Mouse (Mus musculus) right cerebral cortex, postnatal 14 days (tissue): ENCODE results near the gene Tex21.
"Not testable (repeated sequence)": the region's sequence is repeated elsewhere in the genome, so short reads cannot be mapped to it uniquely, and the experiment has no call there.

Experiments
- DNase-seq: peaks from one replicate; pipeline ENCODE4 v3.0.0; 2022

The Tex21 gene

DNA sequence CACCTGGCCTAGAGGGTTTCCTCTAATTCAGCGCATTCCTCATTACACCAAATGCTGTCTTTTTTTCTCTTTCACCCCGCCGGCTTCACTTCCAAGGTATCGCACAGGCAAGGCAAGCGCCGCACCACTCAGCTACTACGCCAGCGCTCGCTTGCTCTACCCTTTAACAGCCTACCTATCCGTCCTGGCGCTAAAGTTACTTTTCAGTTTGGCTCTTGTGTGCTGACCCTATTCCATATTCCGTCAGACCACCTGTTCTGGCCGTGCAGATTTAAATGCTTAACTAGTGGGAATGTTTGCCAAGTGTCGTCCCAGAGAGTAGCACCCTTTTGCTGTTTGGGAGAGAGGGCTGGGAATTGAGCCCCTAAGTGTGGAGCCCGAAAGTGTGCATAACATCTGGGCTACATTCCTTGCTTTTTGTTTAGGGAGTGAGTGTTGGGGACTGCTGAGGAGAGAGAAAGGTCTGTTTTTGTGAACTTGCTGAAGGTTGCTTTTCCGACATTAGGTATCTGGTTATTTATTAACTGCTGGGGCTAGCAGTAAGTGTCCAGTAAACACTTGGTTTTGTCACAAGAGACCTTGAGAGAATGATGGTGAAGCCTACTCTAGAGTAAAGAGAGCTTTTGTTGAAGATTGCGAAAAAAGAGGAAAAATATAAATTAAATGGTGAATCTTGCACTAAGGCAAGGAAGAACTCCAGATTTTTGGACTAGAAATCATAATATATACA is 9.7 kb upstream of the Tex21 start:
- DNase-seq, result no peak

DNA sequence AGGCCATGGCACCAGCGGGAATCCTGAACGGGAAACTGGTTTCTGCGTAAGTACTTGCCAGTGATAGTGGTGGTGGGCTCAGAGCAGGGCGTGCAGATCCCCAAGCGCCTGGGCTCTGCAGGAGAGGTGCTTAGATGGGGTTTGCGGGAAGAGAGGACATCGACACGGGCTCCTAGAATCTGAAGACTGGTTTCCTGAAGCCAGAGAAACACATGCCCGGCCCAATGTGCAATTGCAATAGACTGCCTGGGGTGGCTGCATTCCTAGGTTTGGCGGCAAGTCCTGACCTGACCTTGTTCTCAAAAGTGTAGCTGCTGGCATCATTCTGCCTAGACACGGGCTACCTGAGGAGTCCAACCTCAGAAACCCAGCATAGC is 8.9 kb upstream of the Tex21 start:
- DNase-seq, result no peak

DNA sequence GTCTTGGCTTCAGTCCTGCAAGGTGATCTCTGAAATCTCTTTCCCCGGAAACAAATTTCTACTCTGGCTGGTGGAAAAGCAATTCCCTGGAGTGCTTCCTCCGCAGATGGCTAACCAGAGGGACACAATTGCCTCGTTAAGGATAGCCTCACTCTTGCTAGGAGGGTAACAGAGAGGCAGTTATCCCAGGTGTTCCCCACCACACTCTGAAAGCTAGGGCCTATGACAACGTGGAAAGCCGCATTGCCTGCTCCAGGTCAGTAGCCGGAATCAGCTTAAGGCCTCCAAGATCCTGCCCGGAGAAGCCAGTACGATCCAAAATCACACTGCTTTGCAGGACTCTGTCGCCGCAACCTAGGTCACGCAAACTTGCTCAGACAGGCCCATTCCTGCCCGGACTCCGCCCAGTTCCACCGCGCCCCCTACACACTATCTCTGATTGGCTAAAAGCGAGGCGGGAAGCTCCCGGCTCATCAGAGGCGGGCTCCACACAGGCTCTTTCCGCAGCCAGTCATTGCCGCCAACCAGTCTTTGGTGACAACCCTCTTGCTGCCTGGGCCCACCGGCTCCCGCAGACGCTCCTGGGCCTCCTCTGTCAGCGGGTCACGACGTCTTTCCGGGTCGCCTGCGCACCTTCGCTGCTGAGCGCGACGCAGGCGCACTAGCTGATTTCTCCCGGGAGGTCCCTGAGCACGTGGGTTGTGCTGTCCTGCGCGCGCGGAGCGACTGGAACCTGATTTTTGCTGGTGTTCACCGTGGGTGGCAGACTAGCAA is 8.4 kb upstream of the Tex21 start, which contains the start of gene Mthfd1:
Gene Mthfd1 (plus strand): TSS at position 574 of the 774 bp plus-strand sequence.
- peak; percentile 94 for DNase-seq

DNA sequence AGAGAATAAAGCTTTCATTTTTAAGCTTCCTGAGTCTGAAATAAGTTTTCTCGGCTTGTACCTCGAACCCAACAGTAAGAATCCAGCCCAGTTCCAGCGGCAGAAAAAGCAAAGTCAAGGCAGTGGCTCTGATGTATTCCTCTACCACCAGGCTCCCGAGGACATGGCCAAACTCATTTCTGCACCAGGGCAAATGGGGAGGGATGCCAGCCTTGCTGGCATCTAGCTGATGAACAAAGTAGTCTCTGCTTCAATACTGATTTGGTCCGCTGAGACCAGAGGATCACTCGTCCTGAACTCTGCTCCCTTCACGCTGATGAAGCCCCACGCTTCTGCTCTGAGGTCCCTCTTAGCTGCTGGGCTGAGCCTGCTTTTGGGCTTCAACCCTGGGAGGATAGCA is 7.4 kb upstream of the Tex21 start:
- no peak for DNase-seq

DNA sequence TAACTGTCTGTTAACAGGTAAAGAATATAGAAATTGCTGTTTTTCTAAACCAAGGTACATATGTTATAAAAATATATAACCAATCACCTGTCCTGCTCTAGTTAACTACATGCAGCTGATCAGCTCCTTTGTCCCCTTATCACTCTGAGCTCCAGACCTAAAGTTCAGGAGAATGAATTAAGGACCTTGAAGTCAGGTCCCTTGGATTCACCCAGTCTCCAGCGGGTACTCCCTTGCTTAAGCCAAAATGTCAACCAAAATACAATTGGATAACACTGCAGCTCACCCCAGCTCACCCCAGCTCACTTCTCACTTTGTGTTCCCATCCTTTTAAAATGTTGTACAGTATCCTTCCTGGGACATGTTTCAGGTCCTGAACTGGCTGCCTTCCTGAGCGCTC is 7.0 kb upstream of the Tex21 start:
- DNase-seq, result no peak

DNA sequence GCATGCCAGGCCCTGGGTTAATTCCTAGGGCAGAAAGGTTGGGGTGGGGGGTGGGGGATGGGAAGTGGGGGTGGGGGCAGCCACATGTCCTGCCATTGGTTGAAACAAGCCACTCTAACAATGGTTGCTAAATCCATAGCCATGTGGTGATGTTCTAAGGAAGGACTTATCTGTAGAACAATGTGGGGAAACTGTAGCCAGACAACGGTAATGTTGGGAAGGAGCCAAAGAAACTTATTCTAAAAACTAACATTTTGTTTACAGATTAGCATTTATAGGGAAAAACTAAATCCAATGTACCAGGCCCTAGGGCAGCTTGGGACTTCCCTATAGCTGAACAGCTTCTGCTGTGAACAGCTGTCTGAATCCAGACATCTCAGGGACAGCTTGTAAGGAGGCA is 6.5 kb upstream of the Tex21 start:
- DNase-seq, result no peak

DNA sequence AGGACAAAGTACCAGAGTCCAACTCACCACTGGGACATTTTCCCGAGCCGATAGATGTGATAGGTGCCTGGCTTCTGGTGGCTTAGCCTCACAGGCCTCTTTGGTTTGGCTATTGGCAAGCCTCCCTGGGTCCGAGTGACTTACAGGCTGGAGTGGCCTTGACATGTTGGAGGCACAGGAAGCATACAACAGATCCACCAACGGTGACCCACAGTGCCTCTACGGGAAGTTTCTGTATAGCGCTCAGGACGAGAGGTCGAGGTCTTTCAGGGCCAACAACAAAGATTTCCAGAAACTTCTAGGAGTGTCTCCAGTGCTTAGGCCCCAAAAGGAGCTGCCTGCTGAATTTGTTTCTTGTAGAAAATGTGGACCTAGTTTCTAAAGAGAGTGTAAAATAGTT is 1.6 kb downstream of the Tex21 start:
- no peak for DNase-seq

DNA sequence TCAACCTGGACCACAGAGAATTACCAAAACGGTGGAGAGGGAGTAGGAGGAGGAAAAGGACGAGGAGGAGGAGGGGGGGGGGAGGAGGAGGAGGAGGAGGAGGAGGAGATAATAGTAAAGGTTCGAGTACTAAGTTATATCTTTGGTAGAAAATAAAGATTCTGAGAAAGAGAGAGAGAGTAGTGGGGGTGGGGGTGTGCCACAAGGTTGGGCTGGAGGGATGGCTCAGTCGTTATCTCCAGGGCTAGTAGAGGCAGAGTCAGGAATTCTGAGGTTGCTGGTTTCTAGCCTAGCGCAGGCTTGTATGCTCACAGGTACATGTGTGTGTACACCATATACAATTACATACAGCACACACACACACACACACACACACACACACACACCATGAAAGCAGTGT is 4.7 kb downstream of the Tex21 start:
- DNase-seq, result no peak

DNA sequence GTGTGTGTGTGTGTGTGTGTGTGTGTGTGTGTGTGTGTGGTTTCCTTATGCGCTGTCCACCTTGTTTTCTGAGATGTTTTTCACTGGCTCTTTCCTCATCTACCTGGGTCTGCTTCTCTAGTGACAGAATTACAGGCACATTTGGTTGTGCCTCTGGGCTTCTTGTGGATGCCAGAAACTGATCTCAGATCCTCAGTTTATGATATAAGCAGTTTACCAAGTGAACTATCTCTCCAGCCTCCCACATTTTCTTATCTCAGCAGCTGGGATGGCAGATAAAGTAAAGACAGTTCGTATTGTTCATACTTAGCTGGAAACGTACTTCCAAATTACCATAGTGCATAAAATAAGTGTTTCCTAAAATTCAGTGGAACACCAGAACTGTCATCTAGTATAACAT is 5.5 kb downstream of the Tex21 start:
- DNase-seq, result no peak

DNA sequence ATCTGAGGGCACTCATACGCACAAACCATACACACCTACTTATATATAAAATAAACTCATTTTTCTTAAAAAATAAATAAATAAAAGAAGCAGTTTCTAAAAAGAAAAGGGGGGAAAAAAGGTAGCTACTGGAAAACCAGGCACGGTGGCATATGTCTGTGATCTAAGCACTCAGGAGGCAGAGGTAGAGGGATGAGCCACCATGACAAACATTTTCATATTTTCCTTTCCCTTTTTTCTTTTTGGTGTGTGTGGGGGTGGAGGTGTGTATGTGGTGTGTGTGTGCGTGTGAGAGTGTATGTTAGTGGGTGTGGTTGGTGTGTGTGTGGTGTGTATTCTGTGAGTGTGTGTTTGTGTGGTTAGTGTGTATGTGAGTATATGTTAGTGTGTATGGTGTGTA is 5.9 kb downstream of the Tex21 start:
- DNase-seq, result no peak

DNA sequence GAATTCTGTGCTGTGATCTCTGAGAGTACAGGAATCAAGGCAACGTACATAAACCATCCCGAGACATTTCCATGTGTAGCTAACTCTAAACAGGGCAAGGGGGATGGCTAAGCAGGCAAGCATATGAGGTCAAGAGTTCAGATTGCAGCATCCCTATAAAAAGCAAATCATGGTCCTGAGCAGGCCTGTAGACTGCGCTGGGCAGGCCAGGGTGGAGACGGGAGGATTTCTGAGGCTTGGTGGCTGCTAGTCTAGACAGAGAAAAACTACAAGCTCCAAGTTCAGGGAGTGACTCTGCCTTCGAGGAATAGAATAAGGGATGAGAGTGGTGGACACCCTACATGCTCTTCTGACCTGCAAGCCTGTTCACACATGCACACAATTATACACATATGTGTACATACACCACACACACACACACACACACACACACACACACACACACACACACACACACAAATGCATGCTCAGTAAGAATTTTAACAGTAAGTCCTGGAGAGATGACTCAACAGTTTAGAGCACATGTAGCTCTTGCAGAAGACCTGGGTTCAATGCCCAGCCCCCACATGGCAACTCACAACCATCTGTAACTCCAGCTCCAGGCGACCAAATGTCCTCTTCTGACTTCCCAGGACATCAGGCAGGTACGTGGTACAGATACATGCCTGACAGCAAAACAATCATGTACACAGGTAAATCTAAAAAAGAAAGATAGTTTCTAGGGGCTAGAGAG is 6.5 kb downstream of the Tex21 start:
- DNase-seq, result no peak

DNA sequence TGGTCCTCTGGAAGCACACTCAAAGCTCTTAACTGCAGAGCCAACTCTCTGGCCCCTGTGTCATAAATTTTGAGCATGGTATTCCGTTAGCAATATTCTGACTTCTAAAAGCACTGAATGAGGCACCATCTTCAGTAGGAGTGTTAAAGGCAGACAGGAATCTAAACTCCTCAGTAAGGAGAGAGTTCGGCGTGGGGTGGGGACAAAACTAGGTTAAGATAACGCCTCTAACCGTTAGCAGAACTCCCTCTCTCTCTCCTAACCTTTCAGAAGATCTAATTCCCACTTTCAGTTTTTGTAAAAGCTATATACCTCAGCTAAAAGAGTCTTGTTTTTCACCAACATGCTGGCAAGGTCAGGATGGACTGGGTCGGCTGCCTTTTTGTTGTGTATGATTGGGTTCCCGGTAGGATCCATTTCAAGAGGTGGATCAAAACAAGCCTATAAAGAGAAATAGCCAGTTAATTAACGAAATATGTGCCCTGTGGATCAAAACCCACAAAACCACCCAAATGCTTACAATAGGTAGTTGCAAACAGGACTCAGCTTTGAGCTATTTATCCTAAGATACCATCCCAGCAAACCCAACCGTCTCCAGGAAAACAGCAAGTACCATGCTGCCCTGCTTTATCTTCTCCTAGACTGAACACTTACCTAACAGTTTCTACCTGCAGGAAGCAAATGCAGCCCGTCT is 7.3 kb downstream of the Tex21 start:
- no peak for DNase-seq

DNA sequence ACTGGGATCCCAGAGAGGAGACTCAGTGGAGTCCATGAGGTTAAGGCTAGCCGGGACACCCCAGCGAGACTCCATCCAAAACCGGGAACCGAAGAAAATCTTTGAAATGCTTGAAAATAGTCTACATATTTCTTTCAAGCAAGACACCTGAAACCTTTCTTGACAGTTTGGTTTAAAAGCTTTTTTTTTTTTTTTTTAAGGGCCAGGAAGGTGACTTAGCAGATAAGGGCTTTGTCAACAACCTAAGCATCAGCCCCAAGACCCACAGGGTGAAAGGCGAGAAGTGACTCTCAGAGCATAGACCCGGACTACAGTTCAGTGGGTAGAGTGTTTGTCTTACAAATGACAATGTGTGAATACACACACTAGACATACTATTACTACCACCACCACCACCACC is 11.3 kb downstream of the Tex21 start:
- no peak for DNase-seq

DNA sequence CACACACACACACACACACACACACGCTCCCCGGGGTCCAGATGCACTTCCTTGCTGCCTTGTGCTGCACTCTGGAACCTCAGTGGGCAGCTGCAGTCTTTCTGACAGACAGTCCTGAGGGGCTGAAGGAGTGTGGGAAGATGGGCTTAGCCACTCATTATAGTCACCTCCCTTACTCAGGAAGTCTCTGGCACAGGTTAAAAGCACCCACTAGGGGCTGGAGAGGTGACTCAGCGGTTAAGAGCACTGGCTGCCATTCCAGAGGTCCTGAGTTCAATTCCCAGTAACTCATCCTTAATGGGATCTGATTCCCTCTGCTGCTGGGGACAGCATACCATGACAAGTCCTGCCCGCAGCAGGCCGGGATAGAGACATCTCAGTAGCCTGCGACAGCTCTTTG is 15.9 kb downstream of the Tex21 start:
- DNase-seq, result no peak

DNA sequence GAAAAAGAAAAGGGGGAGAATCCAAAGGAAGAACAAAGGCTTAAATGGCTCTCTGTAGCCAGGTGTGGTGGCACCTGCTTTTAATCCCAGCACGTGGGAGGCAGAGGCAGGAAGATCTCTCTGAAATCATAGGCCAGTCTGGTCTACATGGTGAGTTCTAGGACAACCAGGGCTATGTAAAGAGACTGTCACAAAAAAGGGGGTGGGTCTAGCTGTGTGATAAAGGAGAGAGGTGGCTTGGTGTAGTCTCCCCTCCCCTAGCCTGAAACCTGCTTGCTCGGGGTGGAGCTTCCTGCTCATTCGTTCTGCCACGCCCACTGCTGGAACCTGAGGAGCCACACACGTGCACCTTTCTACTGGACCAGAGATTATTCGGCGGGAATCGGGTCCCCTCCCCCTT is 24.4 kb downstream of the Tex21 start:
- DNase-seq, result not testable (repeated sequence)

DNA sequence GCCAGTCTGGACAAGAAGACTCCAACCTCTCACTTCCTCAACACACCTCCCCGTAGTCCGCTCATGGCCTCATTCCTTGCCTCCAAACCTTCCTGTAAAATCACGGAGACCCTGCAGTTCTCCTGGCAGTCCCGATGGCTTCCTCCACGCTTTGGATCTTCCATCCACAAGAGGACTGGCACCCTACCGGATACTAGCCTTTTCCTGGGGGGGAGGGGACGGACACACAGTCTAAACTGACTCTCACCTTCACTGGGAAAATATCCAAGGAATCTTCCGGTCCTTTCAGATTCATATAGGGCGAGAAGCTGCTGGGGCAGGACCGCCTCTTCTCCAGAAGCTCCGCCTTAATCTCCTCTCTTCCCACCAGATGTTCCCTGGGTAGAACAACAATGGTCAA is 29.8 kb downstream of the Tex21 start:
- no peak for DNase-seq

DNA sequence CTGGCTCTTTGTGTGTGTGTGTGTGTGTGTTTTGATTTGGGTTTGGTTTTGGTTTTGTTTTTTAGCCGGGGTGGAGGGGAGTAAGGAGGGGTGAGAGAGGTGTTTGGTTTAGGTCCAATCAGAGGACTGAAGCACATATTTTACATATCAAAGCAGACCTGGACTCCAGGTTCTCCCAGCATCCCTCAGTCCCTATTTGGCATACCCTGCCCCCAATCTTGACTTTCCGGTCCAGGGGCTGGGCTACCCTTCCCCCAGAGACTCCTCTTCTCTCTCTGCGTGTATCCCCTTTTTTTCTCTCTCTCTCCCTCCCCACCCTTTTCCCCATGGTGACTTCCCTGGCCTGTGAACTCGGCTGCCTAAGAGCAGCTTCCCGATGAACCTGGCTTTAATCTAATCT is 31.4 kb downstream of the Tex21 start:
- no peak for DNase-seq

DNA sequence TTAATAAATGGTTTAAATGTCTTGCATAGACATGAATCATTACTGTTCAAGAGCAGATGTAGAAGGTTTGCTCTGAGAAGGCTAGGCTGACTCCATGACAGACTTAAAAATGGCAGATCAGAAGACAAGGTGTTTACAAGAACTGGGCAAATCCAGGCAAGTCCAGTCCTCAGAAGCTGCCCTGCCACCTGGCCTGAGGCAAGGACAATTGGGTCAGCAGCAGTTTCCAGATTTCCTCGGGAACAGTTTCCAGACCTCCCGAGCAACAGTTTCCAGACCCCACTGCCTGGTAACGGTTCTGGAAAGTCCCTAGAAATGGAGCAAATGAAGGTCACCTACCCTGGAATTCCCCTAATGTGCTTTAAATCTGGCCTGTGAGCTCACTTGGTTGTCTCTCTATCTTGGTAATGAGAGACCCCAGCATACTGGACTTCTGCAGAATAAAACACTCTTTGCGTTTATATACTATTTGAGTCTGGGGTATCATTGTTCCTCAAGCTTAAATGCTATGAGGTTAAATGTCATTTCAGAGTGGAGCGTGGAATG is 37.0 kb downstream of the Tex21 start:
- DNase-seq, result no peak

DNA sequence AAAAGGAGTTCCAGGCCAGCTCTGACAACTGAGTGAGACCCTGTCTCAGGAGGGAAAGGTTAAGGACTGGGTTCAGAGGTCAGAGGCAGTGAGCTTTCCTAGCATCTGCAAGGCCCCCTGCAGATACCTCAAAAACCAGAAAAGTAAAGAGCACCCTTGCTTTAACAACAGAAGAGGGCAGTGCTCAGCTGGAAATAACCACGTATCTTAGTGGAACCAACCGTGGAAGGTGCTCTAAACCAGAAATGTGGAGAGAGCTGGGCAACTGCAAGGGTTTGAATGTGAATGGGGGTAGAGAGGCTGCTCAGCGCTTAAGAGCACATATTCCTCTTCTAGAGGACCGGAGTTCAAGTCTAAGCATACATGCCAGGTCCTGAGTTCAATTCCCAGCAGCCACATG is 46.2 kb downstream of the Tex21 start:
- no peak for DNase-seq

DNA sequence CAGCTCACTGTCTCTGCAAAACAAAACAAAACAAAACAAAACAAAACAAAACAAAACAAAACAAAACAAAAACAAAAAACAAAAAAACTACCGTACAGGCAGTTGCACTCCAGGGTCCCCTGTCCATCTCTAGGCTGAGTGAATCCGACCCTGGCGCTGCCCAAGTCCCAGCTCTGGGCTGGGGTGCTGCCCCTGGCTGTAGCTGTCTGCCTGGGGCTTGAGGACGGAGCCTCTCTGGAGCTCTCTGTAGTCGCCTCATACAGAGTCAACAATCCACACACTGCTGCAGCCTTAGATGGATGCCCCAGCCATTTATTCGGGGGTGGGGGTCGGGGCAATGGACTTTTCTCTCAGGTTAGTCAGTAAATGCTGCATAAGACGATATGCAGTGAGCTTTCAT is 49.5 kb downstream of the Tex21 start:
- DNase-seq, result no peak

DNA sequence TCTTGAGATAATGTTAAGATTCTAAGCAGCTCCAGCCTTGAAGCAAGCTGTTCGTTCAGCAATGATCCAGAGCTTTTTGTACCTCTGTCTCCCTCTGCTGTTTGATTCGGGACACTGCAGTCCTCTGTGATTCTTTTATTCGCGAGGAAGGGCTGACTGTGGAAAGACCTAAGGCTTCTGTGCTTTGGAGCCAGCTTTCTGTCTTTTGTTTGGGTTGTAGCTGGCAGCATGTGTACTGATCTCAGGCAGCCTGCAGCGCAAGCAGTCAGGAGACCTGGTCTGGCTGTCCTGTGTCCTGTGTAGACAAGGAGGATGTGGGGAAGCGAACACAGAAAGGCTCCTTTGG is 49.9 kb downstream of the Tex21 start:
- peak; percentile 47 for DNase-seq

DNA sequence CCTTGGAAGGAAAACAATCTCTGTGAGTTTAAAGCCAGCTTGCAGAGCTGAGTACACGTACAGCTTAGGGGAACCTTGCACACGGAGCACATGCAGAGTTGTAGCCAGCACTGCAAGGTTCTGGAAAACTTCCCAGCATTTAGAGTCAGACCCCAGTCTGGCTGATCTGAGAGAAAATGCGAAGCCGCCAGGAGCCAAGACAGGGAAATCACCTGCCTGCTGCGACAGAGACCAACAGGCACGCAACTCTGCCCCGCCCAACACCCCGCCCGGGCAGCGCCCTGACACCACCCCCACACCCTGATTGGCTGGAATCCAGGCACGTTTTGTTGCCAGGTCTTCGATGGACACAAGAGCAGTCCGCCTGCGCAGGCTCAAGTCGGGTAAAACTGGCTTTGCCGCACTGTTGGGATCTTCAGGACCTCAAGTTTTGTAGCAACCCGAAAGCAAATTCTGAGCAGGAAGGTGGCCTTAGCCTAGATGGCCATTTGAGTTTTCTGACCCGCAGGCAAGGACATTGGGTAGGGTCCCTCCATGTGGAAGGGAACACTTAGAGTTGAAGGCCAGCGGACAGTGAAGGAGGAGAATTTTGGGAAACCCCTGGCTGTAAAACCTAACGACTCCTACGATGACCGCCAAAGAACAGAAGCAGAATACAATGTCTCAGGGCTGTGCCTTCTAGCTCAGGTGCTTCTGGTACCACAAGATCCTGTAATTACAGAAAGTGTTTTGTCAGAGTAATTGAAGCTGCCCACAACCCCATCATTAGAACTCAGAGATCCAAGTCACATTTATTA is 50.4 kb downstream of the Tex21 start:
- peak; percentile 54 for DNase-seq
